Mouse (Mus musculus) ES-E14 (cell line): ENCODE data around the gene Dtnbp1. TPM values are rescaled to one million over a fixed set of nuclear protein-coding genes. Genes with fewer than 3 reads are reported as not detected.
A peak's percentile ranks its signal among the peaks of the same experiment; 100 is the strongest.

Experiments
- DNase-seq: peaks from one replicate; pipeline ENCODE4 v3.0.0-alpha.2; 2013; ENCODE audit warnings: low read depth, low spot score
- H3K27ac ChIP-seq: 2 replicates; pipeline ENCODE4 v1.5.1; 2012; ENCODE audit warnings: low read depth, mild to moderate bottlenecking, low read length, moderate library complexity, mixed read lengths; ENCODE audit not compliant: poor library complexity, insufficient read depth, severe bottlenecking
- H3K36me3 ChIP-seq: 2 replicates; pipeline ENCODE4 v1.6.1; 2012; ENCODE audit warnings: mild to moderate bottlenecking, low read length, moderate library complexity, mixed read lengths; ENCODE audit not compliant: control insufficient read depth, poor library complexity, insufficient read depth, severe bottlenecking
- H3K4me1 ChIP-seq, 2 experiments: fragments of 150-350 bp in 1 of 2; sonication (generic) in 1 of 2; 2 replicates each; pipeline ENCODE4 v1.6.1; 2012; ENCODE audit warnings: low read length in 2 of 2, mild to moderate bottlenecking in 1 of 2, mixed read lengths in 1 of 2; ENCODE audit not compliant: control insufficient read depth in 2 of 2, insufficient read depth in 2 of 2, poor library complexity in 1 of 2
- H3K4me3 ChIP-seq, 2 experiments: fragments of 150-350 bp in 1 of 2; sonication (generic) in 1 of 2; 2 replicates each; pipeline ENCODE4 v1.5.1; 2012; ENCODE audit warnings: low read length in 2 of 2, low read depth in 1 of 2, mild to moderate bottlenecking in 1 of 2, mixed read lengths in 1 of 2; ENCODE audit not compliant: insufficient read depth in 1 of 2, poor library complexity in 1 of 2, severe bottlenecking in 1 of 2
- H3K9ac ChIP-seq: 2 replicates; pipeline ENCODE4 v1.6.1; 2012; ENCODE audit warnings: low read depth, mild to moderate bottlenecking, low read length, mixed read lengths; ENCODE audit not compliant: poor library complexity, insufficient read depth, severe bottlenecking
- H3K9me3 ChIP-seq: fragments of 150-350 bp; sonication (generic); 2 replicates; pipeline ENCODE4 v1.6.1; 2012; ENCODE audit warnings: low read depth, mild to moderate bottlenecking, low read length; ENCODE audit not compliant: control insufficient read depth, insufficient read depth
- CHD2 ChIP-seq: IDR thresholded peaks from 2 replicates; pipeline ENCODE4 v1.6.1; 2014; ENCODE audit warnings: mild to moderate bottlenecking, low read depth, low read length, inconsistent platforms
- HCFC1 ChIP-seq: IDR thresholded peaks from 2 replicates; pipeline ENCODE4 v1.6.1; 2012; ENCODE audit warnings: low read length, inconsistent platforms, borderline replicate concordance; ENCODE audit not compliant: insufficient read depth
- MAFK ChIP-seq: IDR thresholded peaks from 2 replicates; pipeline ENCODE4 v1.6.1; 2014; ENCODE audit warnings: mild to moderate bottlenecking, low read depth, low read length, inconsistent platforms; ENCODE audit not compliant: insufficient read depth
- ZC3H11A ChIP-seq: IDR thresholded peaks from 2 replicates; pipeline ENCODE4 v1.6.1; 2012; ENCODE audit warnings: low read depth, mild to moderate bottlenecking, inconsistent platforms, low read length, borderline replicate concordance
- ZNF384 ChIP-seq: IDR thresholded peaks from 2 replicates; pipeline ENCODE4 v1.6.1; 2012; ENCODE audit warnings: low read depth, low read length, inconsistent platforms
- in situ Hi-C, 2 experiments: fragments of 600-800 bp; cut with MboI; formaldehyde crosslinking; loops; one replicate each; pipeline ENCODE4 v1.15.1; 2025; ENCODE audit warnings: low sequenced_read_pairs in 2 of 2, inconsistent platforms in 1 of 2; ENCODE audit not compliant: unreplicated experiment in 2 of 2
- total RNA-seq: library from RNA; depleted of rRNA; stranded (reverse); fragments of 300-350 nt; gene quantifications from 2 replicates; pipeline ENCODE4 v1.2.3, GENCODE M21; 2012

The Dtnbp1 gene
- total RNA-seq, 1 experiment, result 15.8 TPM

DNA sequence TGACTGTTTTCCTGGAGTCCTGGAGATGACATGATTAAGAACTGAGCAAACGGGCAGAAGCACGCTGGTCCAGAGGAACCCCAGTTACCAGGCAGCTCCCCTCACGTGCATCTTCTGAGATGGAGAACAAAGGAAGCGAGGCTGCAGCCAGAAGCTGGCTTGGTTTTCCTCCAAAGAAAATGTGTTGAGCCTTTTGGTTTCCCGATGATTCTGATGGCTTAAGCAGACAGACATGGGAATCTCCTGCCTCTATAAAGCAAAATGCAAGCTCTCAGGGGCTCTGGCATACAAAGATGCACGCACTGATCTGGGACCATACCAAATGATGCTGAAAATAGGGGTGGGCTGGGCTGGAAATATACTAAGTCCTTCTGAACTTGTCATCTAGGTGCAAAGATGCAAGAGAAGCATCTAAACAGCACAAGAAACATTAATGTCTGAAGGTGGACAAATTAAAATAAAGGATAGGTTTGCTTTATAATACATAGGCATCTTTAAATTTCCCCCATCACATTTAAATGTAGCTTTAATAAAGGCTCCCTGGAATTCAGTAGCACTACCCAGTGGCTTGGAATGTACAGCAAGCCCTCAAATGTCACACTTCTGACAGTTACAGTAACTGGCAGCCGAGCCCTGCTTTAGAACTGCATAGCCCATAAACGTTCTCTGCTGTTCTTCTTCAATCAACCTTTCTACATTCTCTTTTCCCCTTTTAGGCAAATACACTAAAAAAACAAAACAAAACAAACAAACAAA lies 54.9 kb downstream of the Dtnbp1 start:
- TF ChIP-seq CHD2, result no peak
- TF ChIP-seq ZNF384, result no peak
- TF ChIP-seq ZC3H11A, result no peak
- no peak for TF ChIP-seq MAFK
- TF ChIP-seq HCFC1, result no peak
- no peak overlapping the region for H3K9ac ChIP-seq
- no peak for DNase-seq
- no peaks in the 10 kb centered on the region for H3K9me3 ChIP-seq
- H3K4me1 ChIP-seq, result peaks cover 0 to 7% of the 10 kb centered on the region in 2 experiments; a peak in 1 of 4 replicates
- in situ Hi-C loops, result no loop called here
- H3K36me3 ChIP-seq, result no peaks in the 10 kb centered on the region; the same call in 1 of the 2 replicates
- H3K4me3 ChIP-seq, result no peak overlapping the region
- no peak overlapping the region for H3K27ac ChIP-seq

DNA sequence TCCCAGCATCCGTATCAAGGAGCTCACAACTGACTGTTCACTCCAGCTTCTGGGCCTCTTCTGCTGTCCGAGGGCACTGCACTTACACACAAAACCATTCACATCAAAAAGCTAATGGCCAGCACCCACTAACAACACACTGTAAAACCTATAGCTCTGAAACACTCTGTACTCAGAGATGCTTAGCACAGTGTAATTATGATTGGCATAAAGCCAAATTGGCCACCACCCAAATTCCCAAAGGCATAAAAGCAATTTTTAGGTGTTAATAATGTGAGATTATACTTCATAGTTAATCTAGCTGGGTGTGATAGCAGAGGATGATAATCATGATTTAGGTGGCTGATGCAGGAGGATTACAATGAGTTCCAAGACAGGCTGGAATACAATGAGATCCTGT lies 58.3 kb downstream of the Dtnbp1 start:
- Histone ChIP-seq H3K4me3 (no peak overlapping the region), H3K27ac (no peak overlapping the region), H3K36me3 (no peaks in the 10 kb centered on the region; the same call in 1 of the 2 replicates), H3K9ac (no peak overlapping the region), H3K9me3 (no peaks in the 10 kb centered on the region), H3K4me1 (peaks cover 3 to 8% of the 10 kb centered on the region in 2 experiments; a peak in 2 of 4 replicates)
- TF ChIP-seq MAFK, result no peak
- TF ChIP-seq CHD2, result no peak
- no peak for TF ChIP-seq HCFC1
- TF ChIP-seq ZC3H11A, result no peak
- no peak for TF ChIP-seq ZNF384
- in situ Hi-C loops, result no loop called here
- DNase-seq, result no peak

DNA sequence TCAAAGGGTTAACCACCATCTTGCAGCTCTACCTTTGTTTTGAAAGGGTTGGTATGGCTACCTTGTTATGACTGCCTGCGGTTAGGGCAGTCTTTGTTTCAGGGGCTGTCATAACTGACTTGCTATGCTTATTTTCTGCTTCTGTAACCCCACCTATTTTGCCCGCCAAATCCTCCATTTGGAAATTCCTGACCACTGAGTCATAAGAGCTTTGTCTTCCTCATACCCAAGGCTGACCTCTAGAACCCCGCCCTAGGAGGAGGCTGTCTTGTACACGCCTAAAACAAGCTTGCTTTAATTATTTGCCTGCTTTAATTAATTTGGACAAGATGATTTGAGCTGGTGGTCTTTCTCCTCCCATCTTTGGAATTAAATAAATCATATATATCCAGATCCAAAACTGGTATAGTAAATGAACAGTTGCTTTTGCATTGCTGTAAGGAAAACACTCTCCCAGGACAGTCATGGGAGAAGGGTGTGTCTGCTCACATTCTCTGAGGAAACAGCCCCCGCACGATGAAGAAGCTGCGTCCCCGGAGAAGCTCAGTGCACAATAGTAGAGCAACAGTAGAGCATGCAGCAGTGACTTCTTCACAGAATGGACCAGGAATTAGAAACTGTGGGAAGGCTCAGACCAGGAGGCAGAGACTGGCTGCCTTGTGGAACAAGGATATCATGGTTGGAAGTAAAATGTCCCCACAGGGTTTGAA lies 62.5 kb downstream of the Dtnbp1 start:
- Histone ChIP-seq H3K9ac (no peak overlapping the region), H3K27ac (peak overlapping the region; percentile 2; the same call in 1 of the 2 replicates), H3K4me3 (no peak overlapping the region; a peak in 1 of 4 replicates), H3K4me1 (peaks cover 3 to 7% of the 10 kb centered on the region in 2 experiments; a peak in 2 of 4 replicates), H3K9me3 (no peaks in the 10 kb centered on the region), H3K36me3 (no peaks in the 10 kb centered on the region)
- in situ Hi-C loops, result no loop called here
- DNase-seq, result peak; percentile 44
- TF ChIP-seq CHD2, result peak; percentile 10; the same call in 1 of the 2 replicates
- no peak for TF ChIP-seq ZC3H11A

DNA sequence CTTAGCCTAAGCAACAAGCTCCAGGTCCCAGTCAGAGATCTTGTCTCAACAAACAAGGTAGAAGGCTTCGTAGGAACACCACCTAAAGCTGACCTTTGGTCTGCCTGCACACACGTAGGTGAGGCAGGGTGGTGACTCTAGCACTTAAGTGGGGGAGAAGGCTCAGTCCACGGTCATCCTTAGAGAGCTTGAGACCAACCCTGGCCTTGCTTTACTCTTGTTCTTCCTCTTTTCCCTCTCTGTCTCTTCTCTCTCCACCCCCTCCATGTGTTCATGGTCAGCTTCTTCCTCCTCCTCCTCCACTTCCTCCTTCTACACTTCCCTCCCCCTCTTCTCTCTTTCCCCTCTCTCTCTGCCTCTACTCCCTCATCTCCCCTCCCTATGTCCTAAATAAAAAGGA lies 64.3 kb downstream of the Dtnbp1 start:
- Histone ChIP-seq H3K27ac (no peak overlapping the region), H3K9ac (no peak overlapping the region), H3K36me3 (no peaks in the 10 kb centered on the region), H3K9me3 (no peaks in the 10 kb centered on the region), H3K4me1 (peaks cover 6 to 12% of the 10 kb centered on the region in 2 experiments; a peak in 3 of 4 replicates), H3K4me3 (no peak overlapping the region)
- TF ChIP-seq HCFC1, result no peak
- TF ChIP-seq ZNF384, result no peak
- no peak for TF ChIP-seq ZC3H11A
- TF ChIP-seq CHD2, result no peak
- TF ChIP-seq MAFK, result no peak
- DNase-seq, result no peak
- in situ Hi-C loops, result no loop called here
